Mouse (Mus musculus): Measurements from ENCODE around the gene 1700067P10Rik.

Gene 1700067P10Rik

GRCm38 (mm10) chr17:48089019-48089418, at the start of gene 1700067P10Rik:
Gene 1700067P10Rik, plus strand, starts transcription at chr17:48089319.
- no peak for DNase-seq (ENCODE audit: low spot score)

- peak; percentile 59 for DNase-seq (ENCODE audit: low spot score)
Measured at GRCm38 (mm10) chr17:48041351-48042287, 47.5 kb upstream of the 1700067P10Rik start.

- DNase-seq (ENCODE audit: low spot score) = no peak
Measured at GRCm38 (mm10) chr17:48043154-48043880, 45.8 kb upstream of the 1700067P10Rik start.

GRCm38 (mm10) chr17:48045631-48046030, 43.5 kb upstream of the 1700067P10Rik start:
- DNase-seq (ENCODE audit: low spot score) = peak; percentile 87

GRCm38 (mm10) chr17:48051638-48052337, 37.3 kb upstream of the 1700067P10Rik start:
- no peak for DNase-seq (ENCODE audit: low spot score)

- DNase-seq (ENCODE audit: low spot score) = no peak
Measured at GRCm38 (mm10) chr17:48052338-48053067, 36.6 kb upstream of the 1700067P10Rik start.

- no peak for DNase-seq (ENCODE audit: low spot score)
Measured at GRCm38 (mm10) chr17:48053646-48054045, 35.5 kb upstream of the 1700067P10Rik start.

- no peak for DNase-seq (ENCODE audit: low spot score)
Measured at GRCm38 (mm10) chr17:48055076-48055816, 33.9 kb upstream of the 1700067P10Rik start.

GRCm38 (mm10) chr17:48057382-48057781, 31.7 kb upstream of the 1700067P10Rik start:
- DNase-seq (ENCODE audit: low spot score) = no peak

- DNase-seq (ENCODE audit: low spot score) = no peak
Measured at GRCm38 (mm10) chr17:48064196-48064843, 24.8 kb upstream of the 1700067P10Rik start.

- no peak for DNase-seq (ENCODE audit: low spot score)
Measured at GRCm38 (mm10) chr17:48065081-48065501, 24.0 kb upstream of the 1700067P10Rik start.

GRCm38 (mm10) chr17:48067083-48067614, 22.0 kb upstream of the 1700067P10Rik start:
- no peak for DNase-seq (ENCODE audit: low spot score)

- no peak for DNase-seq (ENCODE audit: low spot score)
Measured at GRCm38 (mm10) chr17:48067729-48068128, 21.4 kb upstream of the 1700067P10Rik start.

GRCm38 (mm10) chr17:48080626-48081025, 8.5 kb upstream of the 1700067P10Rik start:
- DNase-seq (ENCODE audit: low spot score) = no peak

GRCm38 (mm10) chr17:48089446-48089845, 327 bp downstream of the 1700067P10Rik start:
- DNase-seq (ENCODE audit: low spot score) = no peak

- no peak for DNase-seq (ENCODE audit: low spot score)
Measured at GRCm38 (mm10) chr17:48090305-48090704, 1.2 kb downstream of the 1700067P10Rik start.

- DNase-seq (ENCODE audit: low spot score) = no peak
Measured at GRCm38 (mm10) chr17:48093286-48093817, 4.2 kb downstream of the 1700067P10Rik start.

- no peak for DNase-seq (ENCODE audit: low spot score)
Measured at GRCm38 (mm10) chr17:48094820-48095680, 5.9 kb downstream of the 1700067P10Rik start.

GRCm38 (mm10) chr17:48095718-48096121, 6.6 kb downstream of the 1700067P10Rik start:
- no peak for DNase-seq (ENCODE audit: low spot score)

Data from urinary bladder, postnatal 14 days (tissue).